Mouse (Mus musculus): ENCODE measurements around the gene Olfr1418.
"Not testable (repeated sequence)": the region's sequence is repeated elsewhere in the genome, so short reads cannot be mapped to it uniquely, and the experiment has no call there.

The Olfr1418 gene

GRCm38 (mm10) chr19:11860966-11861365 lies at the start of gene Olfr1418:
Olfr1418 (minus strand) TSS chr19:11861066.
- ATAC-seq (ENCODE audit: low TSS enrichment), result no peak

DNA sequence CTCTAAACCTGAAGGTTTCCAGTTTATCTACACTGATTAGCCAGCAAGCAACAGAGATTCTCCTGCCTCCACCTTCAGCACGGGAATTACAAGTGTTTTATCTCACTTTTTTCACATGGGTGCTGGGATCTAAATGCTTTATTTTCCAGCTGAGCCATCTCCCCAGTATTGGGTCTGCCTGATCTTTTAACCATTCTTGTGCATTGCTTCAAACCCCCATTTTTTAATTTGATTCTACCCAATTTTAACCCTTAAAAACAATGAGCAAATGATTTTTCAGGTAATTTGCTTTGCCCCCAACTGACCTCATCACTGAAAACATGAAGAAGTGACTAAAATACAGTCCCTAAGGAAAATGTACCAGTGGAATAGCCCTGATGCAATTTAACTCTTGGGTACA lies 25.4 kb upstream of the Olfr1418 start, which contains the start of gene Olfr1420:
Olfr1420 (plus strand) TSS at position 301 of the 400 bp plus-strand sequence.
- no peak for ATAC-seq (ENCODE audit: low TSS enrichment)

- ATAC-seq (ENCODE audit: low TSS enrichment), result not testable (repeated sequence)
Observed at GRCm38 (mm10) chr19:11878404-11878803, 17.5 kb upstream of the Olfr1418 start.

- ATAC-seq (ENCODE audit: low TSS enrichment), result no peak
Observed at GRCm38 (mm10) chr19:11875006-11875405, 14.1 kb upstream of the Olfr1418 start, which contains the start of gene Olfr1419. Olfr1419 (minus strand) TSS chr19:11875106.

GRCm38 (mm10) chr19:11867837-11868236 lies 7.0 kb upstream of the Olfr1418 start:
- ATAC-seq (ENCODE audit: low TSS enrichment), result no peak

- ATAC-seq (ENCODE audit: low TSS enrichment), result no peak
Observed at GRCm38 (mm10) chr19:11856506-11856905, 4.4 kb downstream of the Olfr1418 start.

- no peak for ATAC-seq (ENCODE audit: low TSS enrichment)
Observed at GRCm38 (mm10) chr19:11854821-11855220, 6.0 kb downstream of the Olfr1418 start.

GRCm38 (mm10) chr19:11852652-11853051 lies 8.2 kb downstream of the Olfr1418 start:
- no peak for ATAC-seq (ENCODE audit: low TSS enrichment)

GRCm38 (mm10) chr19:11846333-11846732 lies 14.5 kb downstream of the Olfr1418 start:
- ATAC-seq (ENCODE audit: low TSS enrichment), result peak; percentile 70

- ATAC-seq (ENCODE audit: low TSS enrichment), result no peak
Observed at GRCm38 (mm10) chr19:11839119-11839518, 21.7 kb downstream of the Olfr1418 start, which contains the start of gene Olfr1417. Olfr1417 (minus strand) TSS chr19:11839219.

DNA sequence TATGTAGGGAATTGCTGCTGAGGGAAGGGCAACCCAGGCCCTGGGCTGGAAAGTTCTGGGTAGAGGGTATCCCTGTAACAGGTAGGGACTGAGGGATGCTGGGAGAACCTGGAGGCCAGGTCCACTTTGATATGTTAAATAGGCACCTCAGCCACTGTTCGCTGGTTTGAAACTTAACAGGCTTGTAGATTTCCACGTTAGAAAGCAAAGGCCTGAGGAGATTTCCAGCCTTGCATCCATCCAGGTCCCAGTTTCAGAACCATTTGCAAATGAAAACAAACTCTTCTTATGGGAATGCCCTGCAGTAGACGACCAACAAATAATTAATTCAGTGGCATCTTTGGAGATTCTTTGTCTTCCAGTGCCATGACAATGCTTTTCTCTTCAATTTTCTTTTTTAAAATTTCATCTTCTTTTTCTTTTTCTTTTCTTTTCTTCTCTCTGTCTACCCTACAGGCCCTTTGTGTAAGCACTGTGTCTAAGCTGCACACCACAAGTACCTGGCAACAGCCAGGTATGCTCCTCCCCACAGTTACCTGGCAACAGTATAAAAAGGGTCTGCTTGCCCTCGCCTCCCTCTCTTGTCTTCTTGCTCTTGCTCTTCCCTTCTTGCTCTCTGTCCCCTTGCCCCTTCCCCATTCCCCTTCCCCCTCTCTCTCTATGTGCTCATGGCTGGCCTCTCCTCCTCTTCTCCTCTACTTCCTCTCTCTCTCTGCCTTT lies 37.4 kb downstream of the Olfr1418 start:
- ATAC-seq (ENCODE audit: low TSS enrichment), result no peak

DNA sequence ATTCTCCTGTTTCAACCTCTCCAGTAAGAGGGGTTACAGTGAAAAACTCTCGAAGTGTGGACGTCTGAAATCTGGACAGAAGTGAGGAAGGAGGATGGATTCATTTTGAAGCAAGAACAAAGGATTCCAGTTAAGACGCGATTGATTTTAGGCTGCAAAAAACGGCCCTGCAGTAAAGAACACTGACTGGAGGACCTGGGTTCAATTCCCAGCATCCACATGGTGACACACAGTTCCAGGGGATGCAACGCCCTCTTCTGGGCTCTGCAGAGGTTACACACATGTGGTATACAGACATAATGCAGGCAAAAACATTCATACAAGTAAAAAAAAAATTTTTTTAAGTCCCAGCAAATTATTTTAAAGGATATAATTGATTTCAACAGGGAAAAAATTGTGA lies 40.7 kb downstream of the Olfr1418 start:
- ATAC-seq (ENCODE audit: low TSS enrichment), result no peak

DNA sequence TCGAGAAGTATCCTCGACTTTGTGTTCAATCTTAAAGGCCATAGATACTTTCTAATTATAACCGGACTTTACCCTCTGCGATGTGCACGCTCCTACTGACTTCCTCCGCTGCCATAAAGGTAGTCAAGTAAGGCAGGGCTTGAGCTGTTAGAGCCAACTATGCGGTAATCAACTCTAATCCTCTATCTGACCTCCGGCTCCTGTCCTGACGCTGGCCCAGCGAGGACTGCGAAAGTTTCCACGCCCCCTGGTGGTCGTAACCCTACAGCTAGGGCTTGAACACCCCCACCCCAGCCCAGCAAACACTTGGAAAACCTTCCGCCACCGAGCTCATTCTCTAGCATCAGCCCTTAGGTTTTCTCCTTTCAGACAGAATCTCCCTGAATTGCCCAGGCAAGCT lies 41.1 kb downstream of the Olfr1418 start:
- ATAC-seq (ENCODE audit: low TSS enrichment), result no peak; the same call in 1 of the 2 replicates

DNA sequence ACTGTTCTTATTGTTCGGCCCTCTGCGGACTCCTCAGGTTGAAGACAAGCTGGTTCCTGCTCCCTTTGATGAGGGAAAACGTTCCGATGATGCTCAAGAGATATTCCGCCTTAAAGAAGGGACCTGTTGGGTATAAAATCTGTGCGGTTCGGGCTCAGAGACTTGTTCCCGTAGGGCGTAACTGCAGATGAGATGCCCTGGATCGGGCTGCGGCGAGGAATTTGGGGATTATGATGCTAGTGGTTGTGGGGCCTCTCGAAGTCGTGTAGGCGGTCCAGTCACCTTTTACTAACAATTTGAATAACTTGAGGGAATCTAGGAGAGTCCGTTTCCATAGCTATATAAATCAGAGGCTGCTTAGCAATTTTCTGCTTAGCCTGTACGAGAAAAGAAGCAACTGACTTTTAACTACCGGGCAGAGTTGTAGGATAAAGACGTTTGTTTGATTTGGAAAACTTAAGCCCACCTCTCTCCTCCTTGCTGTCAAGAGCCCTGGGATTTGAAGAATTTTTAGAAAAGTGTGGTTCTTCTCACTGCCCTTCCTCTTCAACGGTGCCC lies 41.6 kb downstream of the Olfr1418 start, which contains the start of gene Stx3:
Stx3 (minus strand) TSS at position 261 of the 558 bp plus-strand sequence.
- peak; percentile 38 for ATAC-seq (ENCODE audit: low TSS enrichment)

GRCm38 (mm10) chr19:11818199-11819142 lies 42.4 kb downstream of the Olfr1418 start:
- peak; percentile 81 for ATAC-seq (ENCODE audit: low TSS enrichment)

DNA sequence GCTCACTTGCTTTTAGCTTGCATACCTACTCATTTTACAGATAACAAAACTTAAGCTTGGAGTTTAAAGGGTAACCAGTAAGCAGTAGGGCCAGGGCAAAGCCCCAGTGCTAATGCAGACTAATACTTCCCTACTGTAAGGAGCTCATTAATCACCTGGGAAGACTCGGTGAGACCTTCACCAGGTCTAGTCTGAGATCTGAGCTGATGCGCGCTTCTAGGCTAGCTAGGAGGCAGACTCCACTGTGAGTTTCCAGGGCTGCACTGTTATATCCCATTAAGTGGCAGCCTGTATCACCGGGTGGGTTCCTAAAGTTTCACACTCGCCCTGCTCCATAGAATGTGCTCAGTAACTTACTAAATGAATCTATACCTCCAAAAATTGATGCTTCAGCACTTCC lies 43.3 kb downstream of the Olfr1418 start:
- ATAC-seq (ENCODE audit: low TSS enrichment), result peak; percentile 35; the same call in 1 of the 2 replicates

DNA sequence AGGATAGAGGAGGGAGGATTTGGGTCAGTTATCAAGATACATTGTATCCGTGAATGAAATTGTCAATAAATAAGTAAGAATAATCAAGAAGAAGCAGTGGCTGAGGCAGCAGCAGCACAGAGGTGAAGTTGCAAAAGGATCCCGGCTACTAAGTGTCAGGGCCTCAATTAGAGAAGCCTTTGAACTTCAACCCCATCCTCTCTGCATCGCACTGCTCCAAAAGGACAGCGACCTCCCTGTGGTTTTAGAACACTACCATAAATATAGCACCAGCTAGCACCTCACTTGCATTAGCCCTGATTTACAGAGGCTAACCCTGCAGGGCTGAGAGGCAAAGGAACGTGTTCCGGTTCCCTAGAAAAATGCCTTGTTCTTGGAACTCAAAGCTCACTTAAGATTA lies 44.2 kb downstream of the Olfr1418 start:
- no peak for ATAC-seq (ENCODE audit: low TSS enrichment)

DNA sequence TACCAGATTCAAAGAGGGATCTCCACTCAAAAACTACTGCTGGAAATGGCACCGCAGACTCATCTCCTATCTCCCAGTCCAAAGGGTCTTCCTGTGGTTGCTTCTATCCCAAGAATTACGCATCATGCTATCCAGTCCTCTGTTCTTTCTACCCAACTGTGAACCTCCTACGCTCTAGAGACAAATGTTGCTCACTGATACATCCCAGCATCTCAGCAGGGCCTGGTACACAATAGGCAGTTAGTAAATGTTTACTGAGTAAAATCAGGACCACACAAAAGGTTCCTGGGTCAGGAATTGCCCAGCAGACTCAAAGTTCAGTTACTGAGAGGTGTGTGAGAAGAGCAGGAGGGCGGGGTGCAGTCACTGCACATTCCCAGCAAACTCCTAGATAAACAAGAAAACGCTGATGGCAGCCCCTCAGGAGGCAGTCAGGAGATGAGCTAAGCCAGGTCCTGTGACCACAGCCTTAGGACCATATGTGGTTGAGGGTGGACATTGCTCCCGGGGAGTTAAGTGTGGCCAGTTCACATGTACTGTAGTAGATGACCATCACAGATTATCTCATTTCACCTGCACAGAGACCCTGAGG lies 46.0 kb downstream of the Olfr1418 start:
- ATAC-seq (ENCODE audit: low TSS enrichment), result no peak

GRCm38 (mm10) chr19:11813649-11814048 lies 47.2 kb downstream of the Olfr1418 start:
- no peak for ATAC-seq (ENCODE audit: low TSS enrichment)

DNA sequence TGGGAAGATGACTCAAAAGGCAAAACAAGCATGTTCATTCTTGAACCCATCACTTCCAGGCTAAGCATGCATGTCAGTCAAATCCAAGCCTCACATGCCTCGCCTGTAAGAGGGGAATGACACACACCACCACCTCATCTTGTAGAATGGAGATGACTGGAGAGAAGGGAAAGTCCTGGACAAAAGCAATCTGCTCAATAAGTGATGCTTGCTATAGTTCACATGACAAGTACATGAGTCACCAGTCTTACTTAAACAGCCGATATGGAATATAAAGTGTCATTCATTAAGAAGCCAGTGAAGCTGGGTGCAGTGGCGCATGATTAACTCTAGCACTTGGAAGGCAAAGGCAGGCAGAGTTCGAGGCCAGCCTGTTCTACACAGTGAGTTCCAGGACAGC lies 47.7 kb downstream of the Olfr1418 start:
- ATAC-seq (ENCODE audit: low TSS enrichment), result no peak

GRCm38 (mm10) chr19:11811688-11812365 lies 49.0 kb downstream of the Olfr1418 start:
- no peak for ATAC-seq (ENCODE audit: low TSS enrichment)
